In genomic region chr17:10451306-10452077, GRCm38 (mm10) we compare ENCODE assay signal across 10 mouse cellular contexts.
DNase-seq lines count a peak whose midpoint lies in the region; ATAC-seq and TF ChIP-seq lines count a peak whose summit lies in the region.
"Had no signal": no experiment of that assay in that cellular context is flagged by ENCODE, and none has a peak within 500 bp of the region (broad histone marks: within the 10 kb centered on the region; RNA-seq: fewer than 3 reads in every experiment).

No protein-coding gene starts in this region.

- TF ChIP-seq POLR2A in kidney, adult 2 months (IDR thresholded peaks at IDR 0.05; ENCODE audit: low read depth, low read length): no peak

- H3K4me3 ChIP-seq in hindbrain, postnatal 0 days (ENCODE audit: low read length): no peak overlapping the region
- no peak overlapping the region for H3K4me3 ChIP-seq in kidney, adult 2 months (ENCODE audit: insufficient read depth, low read depth, low read length)
- H3K4me3 ChIP-seq: liver, embryonic 15.5 days had no signal

- H3K9ac ChIP-seq in hindbrain, postnatal 0 days (replicated peaks; ENCODE audit: low read length): no peak overlapping the region
- H3K9ac ChIP-seq: liver, embryonic 15.5 days had no signal

- WGBS in hindbrain, postnatal 0 days: 28% methylated on average over 10 of the region's 10 CpGs
- WGBS in kidney, adult 2 months: 92% methylated on average over 10 of the region's 10 CpGs

- H3K27ac ChIP-seq in hindbrain, postnatal 0 days: peak overlapping the region; percentile 52; the same call in 1 of the 2 replicates
- H3K27ac ChIP-seq in kidney, adult 2 months (ENCODE audit: insufficient read depth, low read depth, low read length): no peak overlapping the region
- H3K27ac ChIP-seq: liver, embryonic 15.5 days had no signal

- 0 out of 2 replicates have a peak, but pooled peaks cover 3% of the 10 kb centered on the region for H3K4me1 ChIP-seq in hindbrain, postnatal 0 days (ENCODE audit: insufficient read depth, low read length)
- no peaks in the 10 kb centered on the region for H3K4me1 ChIP-seq in kidney, adult 2 months (ENCODE audit: control insufficient read depth, insufficient read depth, low read length)
- H3K4me1 ChIP-seq: liver, embryonic 15.5 days had no signal

- no peaks in the 10 kb centered on the region for H3K36me3 ChIP-seq in hindbrain, postnatal 0 days (ENCODE audit: insufficient read depth, low read length)
- H3K36me3 ChIP-seq in kidney, adult 2 months (ENCODE audit: control insufficient read depth, insufficient read depth, low read length): no peaks in the 10 kb centered on the region
- H3K36me3 ChIP-seq: liver, embryonic 15.5 days had no signal

- H3K4me2 ChIP-seq in hindbrain, postnatal 0 days (ENCODE audit: low read depth, low read length): no peak overlapping the region
- H3K4me2 ChIP-seq: liver, embryonic 15.5 days had no signal

- DNase-seq in cerebellum, adult 11 months: peak; percentile 5
- peak; percentile 53 to 62 for DNase-seq in left cerebral cortex, adult 9 months (ENCODE audit: low spot score in 2 of 2)
- no peak for DNase-seq in left cerebral cortex, postnatal 36 days (ENCODE audit: low spot score in 2 of 2)
- peak; percentile 76 for DNase-seq in hindbrain, postnatal 0 days (ENCODE audit: low spot score)
- DNase-seq in retina, embryonic 14.5 days (ENCODE audit: low spot score): peak; percentile 53
- no peak for DNase-seq in gastrocnemius, postnatal 25 days
- no peak for DNase-seq in kidney, adult 2 months
- DNase-seq: kidney, postnatal 4 days had no signal

- no peaks in the 10 kb centered on the region for H3K27me3 ChIP-seq in hindbrain, postnatal 0 days (ENCODE audit: insufficient read depth, low read length)
- H3K27me3 ChIP-seq in kidney, adult 2 months (replicated peaks; ENCODE audit: control insufficient read depth, insufficient read depth, low read length): no peaks in the 10 kb centered on the region
- H3K27me3 ChIP-seq: liver, embryonic 15.5 days had no signal

- intact Hi-C loops in left cerebral cortex, postnatal 36 days (cut with DNase I): no loop called here

- no peak for ATAC-seq in cerebellum, adult (ENCODE audit: insufficient number of reproducible peaks, low FRiP score, low TSS enrichment)
- ATAC-seq in hindbrain, postnatal 0 days: peak; percentile 86

- no peaks in the 10 kb centered on the region for H3K9me3 ChIP-seq in hindbrain, postnatal 0 days (ENCODE audit: low read length)
- H3K9me3 ChIP-seq: liver, embryonic 15.5 days had no signal

- TF ChIP-seq CTCF in hindbrain, postnatal 0 days (IDR thresholded peaks at IDR 0.05; ENCODE audit: low read depth): 0 out of 2 replicates have a peak, but pooled peaks have one; percentile 17
- TF ChIP-seq CTCF in kidney, adult 2 months (conservative IDR thresholded peaks at IDR 0.05; ENCODE audit: insufficient read depth, insufficient read length, low read depth, low read length): no peak

Comparison
In these comparisons a context has a peak if more than half of its experiments do, and no peak if none do; other contexts are left out.
1. DNase-seq: peak in cerebellum, adult 11 months (single experiment), left cerebral cortex, adult 9 months (2 of 2), hindbrain, postnatal 0 days (single experiment) and retina, embryonic 14.5 days (single experiment); none in left cerebral cortex, postnatal 36 days (0 of 2), gastrocnemius, postnatal 25 days (single experiment) and kidney, adult 2 months (single experiment).